Mouse (Mus musculus) left cerebral cortex, adult 11 months (tissue): ENCODE measurements around the gene Gpr137b.
"Not testable (repeated sequence)": the region's sequence is repeated elsewhere in the genome, so short reads cannot be mapped to it uniquely, and the experiment has no call there.

Source experiments
- DNase-seq: peaks from one replicate; pipeline ENCODE4 v3.0.0; 2022; ENCODE audit warnings: low spot score

Gene Gpr137b

DNA sequence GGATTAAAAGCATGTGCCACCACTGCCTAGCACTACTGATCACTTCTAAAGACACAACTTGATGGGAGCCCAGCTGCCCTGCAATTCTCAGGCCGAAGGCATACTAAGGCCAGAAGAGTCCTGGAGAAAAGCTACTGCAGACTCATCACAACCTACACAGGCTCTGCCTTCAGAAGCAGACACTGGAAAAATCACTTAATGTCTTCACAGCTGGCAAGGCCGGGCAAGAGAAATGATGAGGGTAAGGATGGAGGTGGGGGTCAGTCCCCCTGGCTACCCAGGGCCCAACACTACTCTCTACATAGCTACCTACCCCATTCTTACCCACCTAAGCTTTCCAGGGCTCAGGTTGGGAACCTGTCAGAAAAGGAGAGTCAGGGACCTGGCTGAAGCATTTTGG, 27.4 kb downstream of the Gpr137b start:
- DNase-seq = not testable (repeated sequence)

DNA sequence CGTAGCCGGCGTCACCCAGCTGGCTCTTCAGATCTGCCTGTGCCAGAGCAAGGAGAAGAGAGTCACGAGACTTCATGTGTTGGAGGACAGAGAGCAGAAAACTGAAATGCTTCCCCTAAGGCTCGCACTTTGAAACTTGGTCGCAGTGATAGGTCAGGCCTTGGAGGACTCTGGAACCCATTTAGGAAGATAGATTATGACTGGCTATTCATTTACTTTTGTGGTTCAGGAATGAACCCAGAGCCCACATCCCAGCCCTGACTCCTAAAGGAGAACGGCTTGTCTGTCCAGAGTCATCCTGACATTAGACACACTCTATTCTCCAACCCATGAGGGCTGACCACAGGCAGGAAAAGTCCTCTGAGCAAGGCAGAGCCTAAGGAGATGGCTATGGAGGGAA, 30.3 kb downstream of the Gpr137b start:
- DNase-seq = not testable (repeated sequence)

DNA sequence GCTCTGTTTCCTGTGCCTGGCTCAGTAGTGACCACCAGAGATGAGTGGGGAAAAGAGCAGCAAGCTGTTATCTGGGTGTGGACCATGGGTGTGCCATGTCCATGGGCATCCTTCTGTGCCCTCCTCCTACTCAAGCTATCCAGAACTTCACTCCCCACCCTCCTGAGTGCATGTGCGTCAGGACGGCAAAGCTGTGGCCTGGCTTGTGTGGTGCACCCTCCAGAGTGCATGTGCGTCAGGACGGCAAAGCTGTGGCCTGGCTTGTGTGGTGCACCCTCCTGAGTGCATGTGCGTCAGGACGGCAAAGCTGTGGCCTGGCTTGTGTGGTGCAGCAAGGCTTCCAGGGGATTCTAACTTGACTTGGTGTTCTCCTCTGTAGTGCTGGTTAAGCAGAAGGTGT, 31.6 kb downstream of the Gpr137b start:
- not testable (repeated sequence) for DNase-seq

DNA sequence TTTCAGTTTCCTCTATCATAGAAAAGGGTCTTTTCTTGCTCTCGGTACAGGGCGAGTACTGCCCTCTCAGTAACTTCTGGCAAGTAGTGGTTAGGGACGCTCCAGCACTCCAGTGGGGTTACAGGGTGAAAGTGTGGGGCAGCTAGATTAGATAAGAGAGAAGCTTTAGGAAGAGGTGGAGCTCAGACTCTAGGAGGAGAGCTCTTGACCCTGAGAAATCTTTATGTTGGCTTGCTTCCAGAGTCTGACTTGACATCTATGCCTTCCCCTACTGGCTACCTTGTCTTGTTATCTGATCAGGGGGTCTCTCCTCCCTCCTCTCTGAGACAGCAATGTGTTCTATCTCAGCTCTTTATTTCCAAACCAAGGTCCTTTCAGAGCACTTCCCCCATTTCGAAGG, 33.8 kb downstream of the Gpr137b start:
- not testable (repeated sequence) for DNase-seq

DNA sequence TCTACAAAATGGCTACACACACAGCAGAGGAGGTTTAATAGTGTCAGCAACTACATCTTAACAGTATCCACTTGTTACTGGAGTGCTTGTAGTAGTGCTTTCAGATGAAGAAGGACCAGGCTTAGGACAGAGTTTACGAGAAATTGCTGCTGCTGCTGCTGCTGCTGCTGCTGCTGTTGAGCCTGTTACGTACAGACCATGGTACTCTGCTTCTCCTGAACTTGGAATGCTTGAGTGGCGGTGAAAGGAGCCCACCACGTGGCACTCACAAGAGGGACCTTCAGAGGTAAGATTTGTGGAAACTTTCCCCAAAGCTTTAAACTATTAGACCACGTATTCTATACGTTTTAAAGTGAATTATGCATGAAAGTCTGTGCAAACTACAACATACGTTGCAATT, 35.2 kb downstream of the Gpr137b start:
- DNase-seq = not testable (repeated sequence)

DNA sequence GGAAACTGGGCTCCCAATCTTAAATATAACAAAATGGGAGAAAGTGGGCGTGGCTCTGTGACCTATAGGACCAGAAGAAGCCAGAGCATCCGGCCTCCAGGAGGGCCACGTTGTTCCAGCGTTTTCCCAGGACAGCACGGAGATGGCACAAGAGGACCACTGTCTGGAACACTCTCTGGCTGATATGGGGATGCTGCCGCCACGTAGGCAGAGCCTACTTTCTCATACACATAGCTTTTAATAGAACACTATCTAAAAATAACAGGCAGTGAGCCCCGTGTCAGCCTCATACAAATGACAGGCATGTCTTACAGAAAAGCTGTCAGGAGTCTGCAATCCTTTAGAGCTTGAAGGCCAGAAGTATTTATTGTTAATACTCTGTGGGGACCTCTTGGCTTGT, 35.7 kb downstream of the Gpr137b start:
- DNase-seq = not testable (repeated sequence)

DNA sequence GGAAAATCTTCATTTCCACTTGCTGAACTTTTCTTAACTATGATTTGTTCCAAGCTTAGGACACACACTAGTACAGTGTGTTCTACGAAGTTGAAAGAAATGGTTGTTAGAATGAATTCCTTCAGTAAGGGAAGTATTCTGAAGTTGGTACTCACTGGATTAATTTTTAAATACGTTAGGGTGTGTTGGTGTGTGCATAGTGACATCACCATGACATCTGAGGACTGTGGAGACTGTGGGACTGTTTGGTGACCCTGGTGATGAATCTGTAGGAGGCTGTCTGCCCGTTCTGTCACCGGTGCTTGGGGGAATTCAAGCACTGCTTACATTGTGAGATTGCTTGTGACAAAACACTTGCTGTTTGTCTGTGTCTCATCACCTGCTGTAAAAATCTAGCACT, 41.7 kb downstream of the Gpr137b start:
- not testable (repeated sequence) for DNase-seq

DNA sequence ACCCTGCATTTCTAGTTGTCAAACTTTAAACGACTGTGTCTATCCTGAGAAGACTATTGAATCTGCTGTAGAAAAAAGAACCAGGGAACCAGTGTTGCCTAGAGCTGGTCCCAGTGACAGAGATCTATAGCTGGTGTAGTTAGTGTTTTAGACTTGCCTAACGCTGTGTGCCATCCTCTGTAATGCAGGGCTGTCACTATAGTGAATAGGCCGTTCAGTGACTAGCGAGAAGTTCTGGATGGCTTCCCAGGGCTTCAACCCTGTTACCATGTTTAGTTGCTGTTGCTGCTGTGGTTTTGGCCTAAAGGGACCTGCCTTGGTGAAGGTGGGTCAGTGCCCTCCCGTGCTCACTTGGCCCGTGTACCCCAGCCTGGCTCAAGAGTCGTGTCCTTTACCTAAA, 43.1 kb downstream of the Gpr137b start:
- not testable (repeated sequence) for DNase-seq

DNA sequence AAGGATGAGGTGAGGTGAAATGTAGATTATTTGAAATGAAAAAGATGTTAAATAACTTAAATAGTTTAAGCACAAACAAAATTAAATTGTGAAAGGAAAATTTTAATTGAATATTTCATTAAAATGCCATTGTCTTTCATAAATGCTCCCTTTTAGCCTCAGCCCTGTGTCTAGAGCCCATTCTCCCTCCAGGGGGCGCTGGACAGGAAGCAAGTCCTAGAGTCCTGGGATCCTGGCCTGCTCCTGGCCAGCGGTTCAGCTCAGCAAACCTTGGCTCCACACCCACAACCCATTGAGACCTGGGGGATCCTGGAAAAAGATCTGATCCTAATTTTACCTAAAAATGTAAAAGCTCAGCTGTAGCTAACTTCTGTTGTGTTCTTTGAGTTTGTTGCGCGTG, 44.5 kb downstream of the Gpr137b start:
- DNase-seq = no peak

DNA sequence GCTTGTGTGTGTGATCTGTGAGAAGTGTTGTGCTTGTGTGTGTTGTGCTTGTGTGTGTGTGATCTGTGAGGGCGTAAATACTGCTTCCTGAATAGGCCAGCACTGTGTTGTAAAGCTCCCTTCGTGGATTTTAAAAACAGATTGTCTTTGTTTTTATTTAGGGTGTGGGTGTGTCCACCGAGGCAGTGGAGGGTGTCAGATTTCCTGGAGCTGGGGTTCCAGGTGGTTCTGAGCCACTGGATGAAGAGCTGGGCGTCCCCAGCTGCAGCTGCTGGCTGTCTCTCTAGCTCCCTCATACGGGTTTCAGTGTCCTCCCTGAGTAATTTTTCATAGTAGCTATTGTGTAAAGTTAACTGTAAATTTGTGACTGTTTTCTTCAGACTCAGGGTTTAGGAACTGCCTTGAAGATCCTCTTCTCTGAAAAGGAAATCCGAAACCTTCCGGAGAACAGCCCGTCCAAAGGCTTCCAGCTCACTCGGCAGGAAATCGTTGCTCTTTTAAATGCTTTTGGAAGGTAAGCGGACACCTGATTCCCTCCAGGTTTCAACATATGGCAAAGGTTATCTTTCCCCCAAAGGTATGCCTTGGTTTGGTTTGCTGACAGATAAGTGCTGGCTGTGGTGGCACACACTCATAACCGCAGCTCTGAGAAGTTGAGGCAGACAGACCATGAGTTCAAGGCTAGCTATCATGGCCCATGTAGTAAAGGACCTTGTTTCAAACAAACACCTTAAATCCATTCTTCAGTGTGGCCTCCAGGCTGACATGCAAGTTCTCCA, 46.0 kb downstream of the Gpr137b start:
- not testable (repeated sequence) for DNase-seq

DNA sequence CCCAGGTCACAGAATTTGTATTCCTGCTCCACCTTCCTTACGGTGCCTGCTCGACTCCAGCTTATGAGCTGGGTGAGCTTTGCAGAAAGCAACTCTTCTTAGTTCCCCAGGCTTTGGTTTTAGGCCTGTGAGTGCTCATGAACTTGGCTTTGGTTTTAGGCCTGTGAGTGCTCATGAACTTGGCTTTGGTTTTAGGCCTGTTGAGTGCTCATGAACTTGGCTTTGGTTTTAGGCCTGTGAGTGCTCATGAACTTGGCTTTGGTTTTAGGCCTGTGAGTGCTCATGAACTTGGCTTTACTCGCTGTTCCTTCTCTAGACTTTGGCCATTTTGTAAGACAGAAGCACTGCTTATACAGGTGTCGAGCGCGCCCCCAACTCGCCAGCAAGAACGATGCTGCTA, 56.5 kb downstream of the Gpr137b start:
- not testable (repeated sequence) for DNase-seq

DNA sequence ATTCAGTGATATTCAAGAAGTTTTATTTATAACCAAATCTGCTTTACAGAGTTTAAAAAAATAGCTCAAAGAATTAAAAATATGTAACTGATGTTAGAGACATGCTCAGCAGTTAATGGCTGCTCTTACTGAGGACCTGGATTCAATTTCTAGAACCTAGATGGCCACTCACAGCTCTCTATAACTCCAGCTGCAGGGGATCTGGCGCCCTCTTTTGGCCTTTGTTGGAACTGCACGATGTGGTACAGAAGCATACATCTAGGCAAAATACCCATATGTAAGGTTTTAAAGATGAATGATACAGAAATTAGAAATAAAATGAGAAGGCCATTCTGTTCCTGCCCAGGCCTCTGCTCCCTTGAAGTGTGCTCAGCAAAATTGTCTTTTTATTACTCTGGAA, 64.9 kb downstream of the Gpr137b start:
- no peak for DNase-seq
